Mouse (Mus musculus) embryonic facial prominence, embryonic 13.5 days (tissue): ENCODE data around the gene Sarnp. TPM values are rescaled to one million over a fixed set of nuclear protein-coding genes. Genes with fewer than 3 reads are reported as not detected.

Experiments used
- ATAC-seq: fragments of 200-750 bp; cut with Nextera tagmentation; 2 replicates; pipeline ENCODE4 v1.8.0; 2017; ENCODE audit warnings: low read depth; ENCODE audit not compliant: insufficient number of reproducible peaks, insufficient read depth, low FRiP score, low TSS enrichment
- H3K27ac ChIP-seq: fragments of 300-500 bp; sonication (generic); 2 replicates; pipeline ENCODE4 v1.5.1; 2015; ENCODE audit warnings: moderate library complexity, mild to moderate bottlenecking, inconsistent platforms
- H3K27me3 ChIP-seq: fragments of 300-500 bp; sonication (generic); 2 replicates; pipeline ENCODE4 v1.6.1; 2015; ENCODE audit warnings: mild to moderate bottlenecking, inconsistent platforms
- H3K36me3 ChIP-seq: fragments of 300-500 bp; sonication (generic); 2 replicates; pipeline ENCODE4 v1.6.1; 2015; ENCODE audit warnings: mild to moderate bottlenecking, inconsistent platforms
- H3K4me1 ChIP-seq: fragments of 300-500 bp; sonication (generic); 2 replicates; pipeline ENCODE4 v1.6.1; 2015; ENCODE audit warnings: inconsistent platforms
- H3K4me2 ChIP-seq: fragments of 300-500 bp; sonication (generic); 2 replicates; pipeline ENCODE4 v1.6.1; 2015; ENCODE audit warnings: moderate library complexity, mild to moderate bottlenecking, inconsistent platforms
- H3K4me3 ChIP-seq: fragments of 300-500 bp; sonication (generic); 2 replicates; pipeline ENCODE4 v1.5.1; 2015; ENCODE audit warnings: mild to moderate bottlenecking, inconsistent platforms
- H3K9ac ChIP-seq: fragments of 300-500 bp; sonication (generic); 2 replicates; pipeline ENCODE4 v1.6.1; 2015; ENCODE audit warnings: mild to moderate bottlenecking, inconsistent platforms
- H3K9me3 ChIP-seq: fragments of 300-500 bp; sonication (generic); 2 replicates; pipeline ENCODE4 v1.6.1; 2016; ENCODE audit warnings: inconsistent platforms
- WGBS: fragments of 180-500 bp; shearing (Covaris S2); methylation state at CpG from one replicate; pipeline ENCODE4 v1.1.7; 2015; ENCODE audit warnings: mixed read lengths; 5-methylcytosine and 5-hydroxymethylcytosine counted together
- polyA plus RNA-seq: library from polyadenylated mRNA; unstranded; fragments of >200 nt; fragmentation: Nextera tagmentation; extraction: Ambion mirVana; gene quantifications from 2 replicates; pipeline ENCODE4 v1.2.1, GENCODE M21; 2015

Gene Sarnp
- polyA plus RNA-seq, 1 experiment from 2014 or later = 252 TPM

- Histone ChIP-seq H3K27me3 (peaks cover 17% of the 10 kb centered on the region), H3K9me3 (no peaks in the 10 kb centered on the region), H3K4me2 (peak overlapping the region; percentile 77), H3K36me3 (peaks cover 5% of the 10 kb centered on the region; the same call in 1 of the 2 replicates), H3K9ac (peak overlapping the region; percentile 86), H3K27ac (peak overlapping the region; percentile 93), H3K4me3 (peak overlapping the region; percentile 80), H3K4me1 (peaks cover 49% of the 10 kb centered on the region)
- ATAC-seq = no peak
- WGBS = 3% methylated on average over 9 of the region's 9 CpGs
Measured at GRCm38 (mm10) chr10:128892246-128892645, 75.1 kb downstream of the Sarnp start.

DNA sequence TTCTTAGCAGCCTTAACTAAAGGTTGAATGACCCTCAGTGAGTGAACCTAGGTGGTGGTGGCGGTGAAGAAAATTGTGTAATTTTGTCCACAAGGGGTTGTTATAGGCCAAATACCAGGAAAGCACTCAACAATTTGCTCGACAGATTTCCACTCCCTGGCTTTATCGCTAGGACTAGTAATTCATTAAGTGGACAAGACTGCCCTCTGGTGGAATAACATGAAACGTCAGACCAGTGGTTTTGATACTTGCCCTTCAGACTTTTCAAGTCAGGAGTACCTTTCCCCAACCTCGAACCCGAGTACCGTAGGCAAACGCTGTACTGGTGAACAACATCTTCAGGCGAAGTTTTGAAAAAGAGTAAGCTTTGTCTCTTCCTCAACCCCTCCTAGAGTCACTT lies 78.3 kb downstream of the Sarnp start:
- Histone ChIP-seq H3K27ac (peak overlapping the region; percentile 12; the same call in 1 of the 2 replicates), H3K36me3 (no peaks in the 10 kb centered on the region), H3K4me3 (peak overlapping the region; percentile 20), H3K4me1 (peaks cover 32% of the 10 kb centered on the region), H3K9me3 (no peaks in the 10 kb centered on the region), H3K27me3 (peaks cover 20% of the 10 kb centered on the region), H3K4me2 (peak overlapping the region; percentile 50), H3K9ac (0 out of 2 replicates have a peak overlapping the region, but pooled peaks have one; percentile 52)
- no peak for ATAC-seq
- under 1% methylated on average over 9 of the region's 9 CpGs for WGBS

GRCm38 (mm10) chr10:128895952-128896693 lies 79.0 kb downstream of the Sarnp start:
- peaks cover 20% of the 10 kb centered on the region for H3K27me3 ChIP-seq
- 3% methylated on average over 17 of the region's 17 CpGs for WGBS
- no peaks in the 10 kb centered on the region for H3K36me3 ChIP-seq
- H3K4me1 ChIP-seq = peaks cover 29% of the 10 kb centered on the region
- no peaks in the 10 kb centered on the region for H3K9me3 ChIP-seq
- peak overlapping the region; percentile 52 for H3K9ac ChIP-seq
- peak overlapping the region; percentile 50 for H3K4me2 ChIP-seq
- H3K4me3 ChIP-seq = peak overlapping the region; percentile 20
- peak overlapping the region; percentile 12; the same call in 1 of the 2 replicates for H3K27ac ChIP-seq
- ATAC-seq = no peak; the same call in 1 of the 2 replicates

DNA sequence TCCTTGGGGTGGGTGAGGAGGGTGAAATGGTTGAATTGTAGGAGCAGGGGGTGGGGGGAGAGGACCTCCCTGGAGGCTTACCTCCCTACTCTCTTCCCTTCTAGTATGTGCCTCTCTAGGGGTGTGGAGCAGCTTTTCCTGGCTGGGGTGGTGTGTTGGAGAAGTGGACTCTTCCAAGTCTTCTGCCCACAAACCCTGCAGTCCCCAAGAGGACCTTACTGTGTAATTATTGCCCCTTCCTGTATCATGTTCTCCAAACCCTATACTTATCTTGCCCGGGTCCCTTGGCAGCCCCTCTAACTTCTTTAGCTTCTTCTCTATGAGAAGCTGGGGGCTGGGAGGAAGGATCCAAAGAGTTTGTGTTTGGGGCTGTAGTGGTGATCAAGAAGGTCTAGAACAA lies 79.7 kb downstream of the Sarnp start:
- Histone ChIP-seq H3K27ac (peak overlapping the region; percentile 12; the same call in 1 of the 2 replicates), H3K4me2 (peak overlapping the region; percentile 50), H3K9me3 (no peaks in the 10 kb centered on the region), H3K4me3 (no peak overlapping the region), H3K4me1 (peaks cover 29% of the 10 kb centered on the region), H3K9ac (0 out of 2 replicates have a peak overlapping the region, but pooled peaks have one; percentile 52), H3K36me3 (no peaks in the 10 kb centered on the region), H3K27me3 (peaks cover 20% of the 10 kb centered on the region)
- 0 out of 2 replicates have a peak, but pooled peaks have one; percentile 7 for ATAC-seq
- 19% methylated on average over 1 of the region's 1 CpGs for WGBS

- H3K9ac ChIP-seq = no peak overlapping the region
- peaks cover 26% of the 10 kb centered on the region for H3K4me1 ChIP-seq
- no peak for ATAC-seq
- peaks cover 20% of the 10 kb centered on the region for H3K27me3 ChIP-seq
- no peaks in the 10 kb centered on the region for H3K9me3 ChIP-seq
- 13% methylated on average over 1 of the region's 1 CpGs for WGBS
- no peak overlapping the region for H3K4me2 ChIP-seq
- no peak overlapping the region for H3K4me3 ChIP-seq
- no peaks in the 10 kb centered on the region for H3K36me3 ChIP-seq
- no peak overlapping the region for H3K27ac ChIP-seq
Measured at GRCm38 (mm10) chr10:128897501-128897900, 80.4 kb downstream of the Sarnp start.

GRCm38 (mm10) chr10:128899759-128900490 lies 82.8 kb downstream of the Sarnp start:
- Histone ChIP-seq H3K4me2 (no peak overlapping the region), H3K9ac (no peak overlapping the region), H3K4me1 (peaks cover 21% of the 10 kb centered on the region), H3K27ac (no peak overlapping the region), H3K36me3 (no peaks in the 10 kb centered on the region), H3K27me3 (peaks cover 20% of the 10 kb centered on the region), H3K9me3 (no peaks in the 10 kb centered on the region), H3K4me3 (no peak overlapping the region)
- WGBS = 81% methylated on average over 6 of the region's 6 CpGs
- no peak for ATAC-seq

DNA sequence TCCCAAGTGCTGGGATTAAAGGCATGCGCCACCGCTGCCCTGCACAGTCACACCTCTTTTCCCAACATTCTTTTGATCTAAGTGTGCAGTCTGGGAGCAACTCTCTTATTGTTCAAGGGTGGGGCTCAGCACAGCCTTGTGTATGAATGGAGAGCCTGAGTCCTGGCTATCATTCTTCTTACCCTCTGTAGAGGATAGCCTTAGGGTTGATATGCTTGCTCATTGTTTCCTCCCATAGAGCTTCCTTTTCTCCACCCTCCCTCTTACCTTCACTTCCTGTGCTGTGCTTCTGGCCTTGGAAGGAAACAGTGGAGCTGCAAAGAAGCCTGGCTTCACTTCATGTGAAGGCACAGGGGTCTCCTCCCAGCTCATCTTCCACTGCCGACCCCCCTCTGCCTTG lies 83.6 kb downstream of the Sarnp start, which contains the start of gene Cd63:
Cd63 (plus strand) TSS at position 292 of the 400 bp plus-strand sequence.
- H3K27ac ChIP-seq = no peak within 1 kb of the TSS
- H3K9ac ChIP-seq = no peak within 1 kb of the TSS
- H3K36me3 ChIP-seq = no peaks in the 10 kb centered on the region
- no peak within 1 kb of the TSS for H3K4me2 ChIP-seq
- H3K4me3 ChIP-seq = no peak within 1 kb of the TSS
- H3K9me3 ChIP-seq = no peaks in the 10 kb centered on the region
- H3K27me3 ChIP-seq = peaks cover 18% of the 10 kb centered on the region
- no peak for ATAC-seq
- H3K4me1 ChIP-seq = peaks cover 19% of the 10 kb centered on the region
- WGBS = 80% methylated on average over 3 of the region's 3 CpGs

DNA sequence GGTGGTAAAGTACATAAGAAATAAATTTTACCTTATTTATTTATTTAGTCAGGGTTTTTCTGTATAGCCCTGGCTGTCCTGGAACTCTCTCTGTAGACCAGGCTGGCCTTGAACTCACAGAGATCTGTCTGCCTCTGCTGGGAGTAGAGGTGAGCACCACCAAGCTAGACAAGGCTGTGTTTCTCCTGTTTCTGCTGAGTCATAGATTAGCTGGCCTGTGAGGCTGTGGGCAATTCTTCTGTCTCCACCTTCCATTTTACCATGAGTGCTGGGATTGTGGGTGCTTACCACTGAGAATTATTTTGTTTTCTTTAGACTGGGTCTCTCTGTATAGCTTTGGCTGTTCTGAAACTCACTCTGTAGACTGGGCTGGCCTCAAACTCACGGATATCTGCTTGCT lies 84.3 kb downstream of the Sarnp start:
- ATAC-seq = no peak
- Histone ChIP-seq H3K9ac (no peak overlapping the region), H3K9me3 (no peaks in the 10 kb centered on the region), H3K4me3 (no peak overlapping the region), H3K4me1 (peaks cover 12% of the 10 kb centered on the region), H3K27ac (no peak overlapping the region), H3K36me3 (no peaks in the 10 kb centered on the region), H3K4me2 (no peak overlapping the region), H3K27me3 (peaks cover 11% of the 10 kb centered on the region)
- WGBS = 80% methylated on average over 1 of the region's 1 CpGs

GRCm38 (mm10) chr10:128902409-128902988 lies 85.4 kb downstream of the Sarnp start:
- Histone ChIP-seq H3K4me3 (no peak overlapping the region), H3K27me3 (no peaks in the 10 kb centered on the region), H3K36me3 (no peaks in the 10 kb centered on the region), H3K9ac (no peak overlapping the region), H3K4me1 (0 out of 2 replicates have a peak, but pooled peaks cover 4% of the 10 kb centered on the region), H3K9me3 (no peaks in the 10 kb centered on the region), H3K4me2 (no peak overlapping the region), H3K27ac (no peak overlapping the region)
- ATAC-seq = no peak
- WGBS = 76% methylated on average over 3 of the region's 3 CpGs

DNA sequence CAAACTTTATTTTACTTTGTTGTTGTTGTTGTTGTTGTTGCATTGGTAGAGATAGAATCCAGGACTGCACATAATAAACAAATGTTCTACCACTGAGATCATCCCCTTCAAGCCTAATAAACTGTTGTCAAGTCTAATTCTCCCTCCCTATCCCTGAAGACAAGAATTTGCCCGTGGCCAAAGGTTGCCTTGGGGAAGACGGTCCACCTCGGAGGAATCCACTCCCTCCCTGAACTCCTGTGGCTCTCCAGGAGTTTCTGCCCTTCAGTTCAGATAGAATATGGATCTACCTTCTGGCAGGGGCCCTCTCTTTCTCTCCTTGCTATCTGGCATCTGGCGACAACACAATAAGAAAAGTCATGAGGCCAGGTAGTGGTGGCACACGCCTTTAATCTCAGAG lies 87.7 kb downstream of the Sarnp start:
- no peak for ATAC-seq
- H3K9ac ChIP-seq = no peak overlapping the region
- H3K4me1 ChIP-seq = peaks cover 5% of the 10 kb centered on the region
- no peaks in the 10 kb centered on the region for H3K36me3 ChIP-seq
- H3K9me3 ChIP-seq = no peaks in the 10 kb centered on the region
- H3K27ac ChIP-seq = no peak overlapping the region
- H3K4me2 ChIP-seq = no peak overlapping the region
- H3K27me3 ChIP-seq = no peaks in the 10 kb centered on the region
- 61% methylated on average over 5 of the region's 5 CpGs for WGBS
- H3K4me3 ChIP-seq = no peak overlapping the region

- Histone ChIP-seq H3K27ac (peak overlapping the region; percentile 94), H3K36me3 (peaks cover 27% of the 10 kb centered on the region), H3K4me2 (peak overlapping the region; percentile 76), H3K4me3 (peak overlapping the region; percentile 86), H3K27me3 (no peaks in the 10 kb centered on the region), H3K4me1 (peaks cover 33% of the 10 kb centered on the region), H3K9me3 (no peaks in the 10 kb centered on the region), H3K9ac (peak overlapping the region; percentile 98)
- ATAC-seq = no peak
- 56% methylated on average over 13 of the region's 13 CpGs for WGBS
Measured at GRCm38 (mm10) chr10:128908778-128909448, 91.8 kb downstream of the Sarnp start.
